Mouse (Mus musculus) neutrophil, adult 5-6 weeks (primary cell): ENCODE measurements around the gene Unc5b. TPM values are rescaled to one million over a fixed set of nuclear protein-coding genes. Genes with fewer than 3 reads are reported as not detected.
"Not testable (repeated sequence)": the region's sequence is repeated elsewhere in the genome, so short reads cannot be mapped to it uniquely, and the experiment has no call there.

Experiments used
- ATAC-seq: fragments of 151-379, 151-347 bp; 2 replicates; pipeline ENCODE4 v1.8.0; 2017; ENCODE audit warnings: mild to moderate bottlenecking, moderate TSS enrichment; ENCODE audit not compliant: insufficient number of reproducible peaks, poor library complexity, low FRiP score, severe bottlenecking; ENCODE audit errors: extremely low read depth
- total RNA-seq: library from RNA; stranded (forward); fragments of 200-1000 nt; gene quantifications from 2 replicates; pipeline ENCODE4 v1.2.3, GENCODE M21; 2017

Gene Unc5b
- total RNA-seq: 0.12 TPM in 1 of 2 replicates, not detected in the other

DNA sequence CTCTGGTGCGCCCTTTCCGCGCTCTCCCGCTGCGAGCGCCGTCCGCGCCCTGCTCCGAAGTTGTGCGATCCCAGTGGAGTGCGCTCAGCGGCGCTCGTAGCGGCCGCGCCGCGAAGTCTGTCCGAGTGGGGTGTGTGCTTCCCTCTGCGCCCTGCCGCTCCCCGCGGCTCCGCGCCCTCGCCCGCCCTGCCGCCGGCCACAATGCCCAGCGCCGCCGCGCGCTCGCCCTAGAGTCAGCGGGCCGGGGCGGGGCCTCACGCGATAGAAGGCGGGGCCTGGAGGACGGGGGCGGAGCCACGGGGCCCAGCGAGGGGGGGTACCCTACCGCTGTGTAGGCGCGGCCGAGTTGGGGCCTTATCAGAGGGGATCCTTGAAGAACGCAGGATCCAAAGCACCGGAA lies at the start of gene Unc5b:
Unc5b (minus strand) TSS at position 203 of the 400 bp plus-strand sequence.
- ATAC-seq: no peak

GRCm38 (mm10) chr10:60879817-60880216 lies 48.4 kb upstream of the Unc5b start:
- ATAC-seq: no peak

- no peak for ATAC-seq
Observed at GRCm38 (mm10) chr10:60877075-60877474, 45.7 kb upstream of the Unc5b start.

DNA sequence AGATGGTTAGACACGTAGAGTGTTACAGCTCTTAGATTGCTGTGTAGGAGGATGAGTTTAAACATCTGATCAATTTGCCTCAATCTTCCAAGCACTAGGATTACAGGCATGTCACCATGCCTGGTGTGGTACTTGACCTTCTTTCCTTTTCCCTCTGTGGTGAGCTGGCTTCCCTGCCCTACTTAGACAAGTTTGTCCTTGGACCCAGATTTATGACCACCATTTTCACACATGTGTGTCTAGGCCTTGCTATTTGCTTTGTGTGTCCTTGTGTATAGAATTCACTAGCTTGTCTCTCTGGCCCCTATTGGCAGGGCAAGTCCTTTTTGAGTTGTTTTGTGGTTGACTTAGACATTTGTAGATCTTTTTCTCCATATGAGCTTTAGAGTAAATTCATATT lies 43.6 kb upstream of the Unc5b start:
- ATAC-seq: no peak

- no peak for ATAC-seq
Observed at GRCm38 (mm10) chr10:60863318-60863717, 31.9 kb upstream of the Unc5b start.

DNA sequence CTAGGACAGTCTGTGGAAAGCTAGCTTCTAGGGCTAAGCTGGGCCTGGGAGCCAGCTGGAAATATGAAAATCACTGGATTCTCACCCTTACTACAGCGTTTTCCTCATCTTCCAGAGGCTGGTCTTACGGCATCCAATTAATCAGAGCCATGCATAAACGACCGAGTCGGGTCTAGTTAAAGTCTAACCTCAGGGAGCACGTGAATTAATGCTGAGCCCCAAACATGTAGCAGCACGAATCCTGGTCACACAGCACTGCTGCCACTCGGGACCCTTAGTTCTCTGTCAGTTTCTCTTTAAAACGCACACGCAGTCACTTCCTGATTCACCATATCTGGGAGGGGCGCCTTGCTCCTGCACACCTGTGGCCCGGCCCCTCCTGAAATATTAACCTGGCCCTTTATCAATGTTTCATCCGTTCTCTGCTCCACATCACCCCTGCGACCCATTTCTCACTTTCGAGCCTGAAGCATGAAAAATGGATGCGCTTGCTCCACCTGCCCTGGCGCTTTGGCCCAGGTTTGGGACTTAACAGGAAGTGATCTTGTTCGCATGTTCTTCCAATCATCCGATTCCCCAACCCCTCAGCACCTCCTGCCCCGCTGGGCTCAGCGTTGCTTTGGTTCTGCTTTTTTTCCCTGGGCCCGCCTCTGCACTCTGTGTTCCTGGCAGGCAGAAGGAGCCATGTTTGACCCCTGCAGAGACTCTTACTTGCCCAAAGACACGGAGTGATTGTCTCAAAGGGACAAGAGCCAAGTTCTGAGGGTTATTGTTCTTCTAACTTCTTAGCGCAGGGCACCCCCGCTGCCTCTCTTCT lies 31.3 kb upstream of the Unc5b start:
- ATAC-seq: no peak

DNA sequence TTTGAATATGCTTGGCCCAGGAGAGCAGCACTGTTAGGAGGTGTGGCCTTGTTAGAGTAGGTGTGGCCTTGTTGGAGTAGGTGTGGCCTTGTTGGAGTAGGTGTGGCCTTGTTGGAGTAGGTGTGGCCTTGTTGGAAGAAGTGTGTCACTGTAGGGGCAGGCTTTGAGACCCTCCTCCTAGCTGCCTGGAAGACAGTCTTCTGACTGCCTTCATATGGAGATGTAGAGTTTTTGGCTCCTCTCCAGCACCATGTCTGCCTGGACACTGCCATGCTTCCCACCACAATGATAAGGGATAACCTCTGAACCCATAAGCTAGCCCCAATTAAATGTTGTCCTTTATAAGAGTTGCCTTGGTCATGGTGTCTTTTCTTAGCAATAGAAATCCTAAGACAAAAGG lies 13.9 kb upstream of the Unc5b start:
- not testable (repeated sequence) for ATAC-seq

- ATAC-seq: no peak
Observed at GRCm38 (mm10) chr10:60838816-60839215, 7.4 kb upstream of the Unc5b start.

DNA sequence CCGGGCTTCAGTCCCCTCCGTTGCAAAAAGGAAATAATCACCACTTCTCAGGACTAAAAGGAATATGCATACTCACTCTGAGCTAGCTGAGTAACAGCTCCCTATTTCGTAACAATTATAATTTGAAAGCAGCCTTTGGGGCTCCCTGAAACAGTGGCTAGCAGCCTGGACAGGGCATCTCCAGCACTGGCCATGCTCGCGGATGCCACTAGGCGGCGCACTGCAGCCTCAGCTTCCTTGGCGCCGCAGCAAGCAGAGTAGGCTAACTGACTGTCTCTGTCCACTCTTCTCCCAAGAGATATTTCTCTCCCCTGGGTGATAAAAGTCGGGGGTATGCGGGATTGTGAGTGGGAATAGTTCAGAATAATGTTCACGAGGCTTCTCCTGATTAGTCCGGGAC lies 3.6 kb upstream of the Unc5b start:
- ATAC-seq: no peak

- no peak for ATAC-seq
Observed at GRCm38 (mm10) chr10:60832664-60833173, 1.3 kb upstream of the Unc5b start.

GRCm38 (mm10) chr10:60830556-60831350 lies 628 bp downstream of the Unc5b start:
- no peak for ATAC-seq

DNA sequence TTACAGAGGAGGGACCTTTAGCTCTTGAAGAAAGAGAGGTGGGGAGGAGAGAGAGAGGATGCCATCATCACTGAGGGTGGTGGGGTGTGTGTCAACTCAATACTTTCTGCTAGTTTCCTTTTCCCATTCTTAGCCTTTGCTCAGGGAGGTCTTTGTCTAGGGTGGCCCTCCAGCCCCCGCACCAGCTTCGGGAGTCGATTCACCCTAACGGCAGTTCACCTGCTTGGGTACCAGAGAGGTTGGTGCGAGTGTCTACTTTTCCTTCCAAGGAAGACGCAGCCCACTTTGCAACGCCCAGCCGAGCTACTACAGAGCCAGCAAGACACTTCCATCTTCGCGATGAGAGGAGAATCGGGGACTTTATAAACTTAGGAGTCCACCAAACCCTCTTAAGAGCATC lies 1.4 kb downstream of the Unc5b start:
- ATAC-seq: no peak

GRCm38 (mm10) chr10:60829071-60829470 lies 2.3 kb downstream of the Unc5b start:
- no peak for ATAC-seq

DNA sequence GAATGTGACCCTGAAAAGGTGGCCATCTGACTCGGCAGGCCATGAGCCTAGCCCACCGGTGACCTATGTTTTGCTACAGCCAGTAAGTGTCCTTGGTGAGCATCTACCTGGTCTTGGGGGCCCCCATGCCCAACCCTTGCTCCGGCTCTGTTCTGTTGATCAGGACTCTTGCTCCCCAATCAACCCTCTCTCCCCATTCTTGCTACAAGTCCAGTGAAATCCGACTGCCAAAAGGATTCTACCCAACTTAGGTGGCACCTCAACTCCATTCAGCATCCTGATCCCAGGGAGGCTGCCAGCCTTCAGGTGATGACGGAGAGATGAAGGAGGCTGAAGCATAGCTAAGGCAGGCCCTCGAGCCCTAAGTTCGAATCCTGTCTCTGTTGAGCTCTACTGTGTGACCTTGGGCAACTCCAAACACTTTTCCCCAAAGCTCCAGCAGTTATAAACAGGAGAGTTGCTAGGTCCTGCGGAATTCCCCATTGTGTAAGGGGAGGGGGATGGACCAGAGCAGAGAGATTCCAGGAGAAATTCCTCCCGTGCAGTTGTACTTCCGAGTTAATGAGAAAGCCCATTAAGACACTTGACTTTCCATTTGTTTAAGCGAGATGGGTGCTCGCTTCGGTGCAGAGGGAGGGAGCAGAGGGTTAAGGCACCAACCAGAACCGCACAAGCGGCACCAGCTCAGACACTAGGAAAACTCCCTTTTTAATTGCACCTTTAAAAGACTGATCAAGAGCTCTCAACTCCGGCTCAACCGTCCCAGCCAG lies 3.3 kb downstream of the Unc5b start:
- no peak for ATAC-seq

DNA sequence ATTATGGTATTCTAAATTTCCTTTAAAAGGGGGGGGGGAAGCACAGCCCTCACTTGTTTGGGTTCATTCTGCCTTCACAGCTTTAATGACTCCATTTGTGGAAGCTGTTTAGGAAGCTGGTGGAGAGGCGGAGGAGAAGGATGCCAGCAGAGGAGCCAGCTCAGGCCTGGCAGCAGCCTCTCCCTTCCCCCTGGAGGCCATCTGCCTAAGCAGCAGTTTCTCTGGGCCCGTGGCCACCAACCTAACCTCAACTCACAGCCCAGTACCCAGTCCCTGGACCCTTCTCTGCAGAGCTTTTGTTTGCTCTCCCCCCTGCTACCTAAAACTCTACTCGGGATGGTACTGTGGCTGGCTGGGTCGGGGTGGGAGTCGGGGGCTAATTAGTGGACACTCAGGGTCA lies 4.1 kb downstream of the Unc5b start:
- ATAC-seq: no peak

GRCm38 (mm10) chr10:60826461-60827237 lies 4.7 kb downstream of the Unc5b start:
- ATAC-seq: no peak

DNA sequence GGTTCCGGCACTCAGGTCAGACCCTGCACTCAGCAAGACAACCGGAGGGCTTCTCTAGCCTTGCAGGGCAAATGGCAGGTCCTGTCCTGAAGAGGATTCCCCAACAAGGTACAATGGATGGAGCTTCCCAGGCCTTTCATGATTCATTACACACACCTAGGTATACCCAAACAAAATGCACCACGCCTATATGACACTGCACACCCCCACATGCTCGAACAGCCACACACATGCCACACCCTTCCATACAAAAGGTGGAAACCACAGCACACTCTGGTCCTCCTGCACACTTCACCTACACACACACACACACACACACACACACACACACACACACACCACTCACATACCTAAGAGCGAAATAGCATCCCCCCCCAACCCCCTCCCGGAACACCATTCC lies 5.4 kb downstream of the Unc5b start:
- no peak for ATAC-seq

GRCm38 (mm10) chr10:60823744-60824143 lies 7.6 kb downstream of the Unc5b start:
- ATAC-seq: no peak
